Mouse (Mus musculus): ENCODE results near the gene Ttn.

DNA sequence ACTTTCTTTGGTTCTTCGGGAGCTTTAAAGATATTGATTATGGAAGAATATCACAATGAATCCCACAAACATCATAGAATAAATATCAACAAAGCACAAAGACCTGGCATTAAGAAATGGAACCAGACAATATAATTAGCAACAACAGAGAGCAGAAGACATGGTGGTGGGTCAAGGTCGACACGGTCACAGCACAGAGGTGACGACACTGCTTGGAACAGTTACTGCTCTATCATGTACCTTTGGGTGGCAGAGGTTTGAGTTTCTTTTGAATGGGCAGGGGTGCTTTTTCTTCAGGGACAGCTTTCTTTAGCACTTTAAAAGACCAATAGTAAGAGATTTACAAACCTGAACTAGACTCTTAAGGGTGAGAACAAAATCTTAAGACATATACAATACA is 132.3 kb downstream of the Ttn start:
- no peak for TF ChIP-seq CTCF (IDR thresholded peaks at IDR 0.05; ENCODE audit: low read depth, low read length)
- TF ChIP-seq TAL1 (conservative IDR thresholded peaks at IDR 0.05; ENCODE audit: low read depth, low read length), result no peak
- no peak for TF ChIP-seq POLR2AphosphoS5 (IDR thresholded peaks at IDR 0.05; ENCODE audit: insufficient replicate concordance, low read depth, low read length)
